Mouse (Mus musculus) urinary bladder, adult 2 months (tissue): ENCODE results near the gene Arf6. TPM values are rescaled to one million over a fixed set of nuclear protein-coding genes. Genes with fewer than 3 reads are reported as not detected.

ENCODE experiments used
- DNase-seq: peaks from one replicate; pipeline ENCODE4 v3.0.0; 2022; ENCODE audit warnings: low spot score
- polyA plus RNA-seq: library from polyadenylated mRNA; depleted of rRNA; stranded (reverse); fragments of >200 nt; gene quantifications from 2 replicates; pipeline ENCODE4 v1.2.3, GENCODE M21; 2012; rRNA removed

The Arf6 gene
- polyA plus RNA-seq, 1 experiment = 73.5 TPM

GRCm38 (mm10) chr12:69413303-69413702 lies 41.4 kb downstream of the Arf6 start:
- DNase-seq = no peak

DNA sequence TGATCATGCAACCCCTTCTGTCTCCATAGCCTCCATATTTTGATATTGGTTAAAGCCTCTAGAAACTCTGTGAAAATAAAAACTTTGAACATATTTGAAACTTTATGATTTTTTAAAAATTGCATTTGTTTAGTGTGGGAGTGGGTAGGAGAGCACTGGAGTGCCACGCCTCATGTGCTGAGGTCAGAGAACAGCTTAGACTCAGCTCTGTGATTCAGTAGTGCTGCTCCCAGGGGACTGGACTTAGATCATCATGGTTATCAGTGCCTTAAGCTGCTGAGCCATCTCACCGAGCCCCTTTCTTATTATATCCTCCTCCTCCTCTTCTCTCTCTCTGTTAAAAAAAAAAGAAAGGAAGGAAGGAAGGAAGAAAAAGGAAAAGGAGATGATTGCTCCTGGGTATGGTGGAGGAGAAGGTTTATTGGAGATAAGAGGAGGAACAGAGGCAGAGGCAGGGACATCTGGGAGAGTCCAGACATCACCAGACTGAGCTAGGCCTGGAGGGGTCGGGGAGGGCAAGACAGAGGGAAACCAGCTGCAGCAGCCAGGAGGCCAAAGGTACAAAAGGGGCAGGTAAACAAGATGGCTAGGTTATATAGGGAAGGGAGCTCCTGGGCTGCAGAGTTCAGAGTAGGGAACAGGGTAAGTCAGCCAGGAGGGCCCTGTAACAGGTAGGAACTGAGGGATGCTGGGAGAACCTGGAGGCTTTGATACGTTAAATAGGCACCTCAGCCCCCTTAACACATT lies 43.0 kb downstream of the Arf6 start:
- DNase-seq = no peak

GRCm38 (mm10) chr12:69416793-69417192 lies 44.8 kb downstream of the Arf6 start:
- no peak for DNase-seq

GRCm38 (mm10) chr12:69417701-69418291 lies 45.8 kb downstream of the Arf6 start:
- DNase-seq = no peak

DNA sequence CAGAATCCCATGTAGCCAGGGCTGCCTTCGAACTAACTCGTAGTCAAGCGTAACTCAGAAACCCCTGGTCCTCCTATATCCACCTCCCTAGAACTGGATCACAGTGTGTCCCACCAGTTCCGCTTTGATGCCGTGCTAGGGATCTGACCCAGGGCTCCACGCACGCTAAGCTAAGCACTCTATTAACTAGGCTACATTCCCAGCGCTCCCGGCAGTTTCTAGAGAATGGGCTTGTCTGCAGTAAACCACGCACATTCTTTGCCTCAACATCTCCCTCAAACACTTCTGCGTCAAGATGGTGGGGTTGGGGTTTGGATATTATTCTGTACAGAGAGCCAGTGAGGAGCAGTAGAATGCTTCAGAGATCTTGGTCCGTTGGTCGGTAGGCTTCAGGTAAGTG lies 46.7 kb downstream of the Arf6 start:
- DNase-seq = no peak

- no peak for DNase-seq
Measured at GRCm38 (mm10) chr12:69419017-69419605, 47.2 kb downstream of the Arf6 start.

DNA sequence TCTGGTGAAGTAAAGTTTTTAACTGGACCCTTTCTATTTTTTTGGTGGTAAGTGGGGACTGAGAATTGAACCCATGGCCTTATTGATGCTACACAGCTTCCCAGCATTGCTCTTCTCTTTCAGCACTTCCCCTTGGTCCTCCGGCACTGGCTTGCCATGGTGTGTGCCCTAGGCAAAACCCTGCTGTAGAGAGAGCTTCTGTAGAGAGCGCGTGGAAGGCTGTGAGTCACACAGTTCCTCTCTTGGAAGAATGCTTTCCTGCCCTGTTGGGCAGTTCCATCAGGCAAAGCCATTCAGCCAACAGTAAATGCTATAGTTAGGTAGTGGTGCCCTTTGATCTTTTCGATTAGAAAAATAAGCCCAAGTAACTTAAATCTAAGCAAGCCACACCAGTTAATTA lies 47.7 kb downstream of the Arf6 start:
- DNase-seq = no peak

DNA sequence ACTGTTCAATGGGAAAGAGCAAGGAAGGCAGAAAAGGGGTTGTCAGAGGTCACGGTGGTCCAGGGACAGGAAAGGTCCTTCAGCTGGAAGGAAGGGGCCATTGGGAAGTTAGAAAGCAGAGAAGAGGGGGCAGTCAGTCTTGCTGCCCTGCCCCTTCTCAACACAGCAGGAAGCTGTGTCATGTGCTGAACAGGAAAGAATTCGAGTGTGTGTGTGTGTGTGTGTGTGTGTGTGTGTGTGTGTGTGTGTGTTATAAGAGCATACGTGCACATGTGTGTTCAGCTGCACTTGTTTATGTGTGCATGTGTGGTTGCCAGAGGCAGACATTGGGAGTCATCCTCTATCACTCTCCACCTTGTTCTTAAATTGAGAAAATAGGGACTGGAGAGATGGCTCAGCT lies 48.8 kb downstream of the Arf6 start:
- no peak for DNase-seq

- DNase-seq = no peak
Measured at GRCm38 (mm10) chr12:69422827-69423537, 51.0 kb downstream of the Arf6 start.

Other genes starting within 250 kb of the Arf6 start
- 1,965 and 3,164 TPM in 2 replicates for gene Rps29, start 213.0 kb upstream of the Arf6 start, polyA plus RNA-seq
- 0.10 and 0.39 TPM in 2 replicates for gene Lrr1, start 203.3 kb upstream of the Arf6 start, polyA plus RNA-seq
- gene Rpl36al, start 188.1 kb upstream of the Arf6 start, polyA plus RNA-seq = 607 and 659 TPM in 2 replicates
- gene Mgat2, start 188.0 kb upstream of the Arf6 start, polyA plus RNA-seq = 27.3 and 27.4 TPM in 2 replicates
- 1.3 and 2.1 TPM in 2 replicates for gene Gm49383, start 175.0 kb upstream of the Arf6 start, polyA plus RNA-seq
- 2.8 TPM in 2 replicates for gene Dnaaf2, start 173.7 kb upstream of the Arf6 start, polyA plus RNA-seq
- gene Gm49384, start 167.9 kb upstream of the Arf6 start, polyA plus RNA-seq = 3.6 and 4.1 TPM in 2 replicates
- 3.2 and 6.5 TPM in 2 replicates for gene Pole2, start 144.0 kb upstream of the Arf6 start, polyA plus RNA-seq
- gene Klhdc1, start 131.0 kb upstream of the Arf6 start, polyA plus RNA-seq = 8.4 and 14.8 TPM in 2 replicates
- 52.8 and 61.7 TPM in 2 replicates for gene Klhdc2, start 75.5 kb upstream of the Arf6 start, polyA plus RNA-seq
- gene Nemf, start 15.0 kb upstream of the Arf6 start, polyA plus RNA-seq = 28.8 and 32.1 TPM in 2 replicates
- gene Gm9887, start 308 bp downstream of the Arf6 start, polyA plus RNA-seq = 0.69 TPM in 2 replicates
- 9.4 and 9.8 TPM in 2 replicates for gene Vcpkmt, start 210.9 kb downstream of the Arf6 start, polyA plus RNA-seq